Mouse (Mus musculus): ENCODE data around the gene Abhd11.
"Not testable (repeated sequence)": the region's sequence is repeated elsewhere in the genome, so short reads cannot be mapped to it uniquely, and the experiment has no call there.

Gene Abhd11

GRCm38 (mm10) chr5:135008671-135009589, at the start of gene Abhd11:
Abhd11 (plus strand) TSS chr5:135009152.
- DNase-seq (ENCODE audit: low spot score): peak; percentile 99

GRCm38 (mm10) chr5:134960430-134960829, 48.5 kb upstream of the Abhd11 start:
- no peak for DNase-seq (ENCODE audit: low spot score)

- no peak for DNase-seq (ENCODE audit: low spot score)
Observed at GRCm38 (mm10) chr5:134961519-134961918, 47.4 kb upstream of the Abhd11 start.

GRCm38 (mm10) chr5:134963546-134963945, 45.4 kb upstream of the Abhd11 start:
- no peak for DNase-seq (ENCODE audit: low spot score)

GRCm38 (mm10) chr5:134964655-134965054, 44.3 kb upstream of the Abhd11 start:
- not testable (repeated sequence) for DNase-seq (ENCODE audit: low spot score)

GRCm38 (mm10) chr5:134965473-134965851, 43.5 kb upstream of the Abhd11 start:
- no peak for DNase-seq (ENCODE audit: low spot score)

- no peak for DNase-seq (ENCODE audit: low spot score)
Observed at GRCm38 (mm10) chr5:134965852-134966821, 42.8 kb upstream of the Abhd11 start.

- DNase-seq (ENCODE audit: low spot score): no peak
Observed at GRCm38 (mm10) chr5:134967164-134967944, 41.6 kb upstream of the Abhd11 start.

GRCm38 (mm10) chr5:134970671-134971070, 38.3 kb upstream of the Abhd11 start:
- no peak for DNase-seq (ENCODE audit: low spot score)

- no peak for DNase-seq (ENCODE audit: low spot score)
Observed at GRCm38 (mm10) chr5:134973081-134973480, 35.9 kb upstream of the Abhd11 start.

GRCm38 (mm10) chr5:134973526-134973925, 35.4 kb upstream of the Abhd11 start:
- no peak for DNase-seq (ENCODE audit: low spot score)

GRCm38 (mm10) chr5:134974294-134974693, 34.7 kb upstream of the Abhd11 start:
- DNase-seq (ENCODE audit: low spot score): peak; percentile 57

GRCm38 (mm10) chr5:134974921-134975320, 34.0 kb upstream of the Abhd11 start:
- no peak for DNase-seq (ENCODE audit: low spot score)

- no peak for DNase-seq (ENCODE audit: low spot score)
Observed at GRCm38 (mm10) chr5:134976164-134976563, 32.8 kb upstream of the Abhd11 start.

GRCm38 (mm10) chr5:134976577-134977250, 32.2 kb upstream of the Abhd11 start:
- DNase-seq (ENCODE audit: low spot score): no peak

- DNase-seq (ENCODE audit: low spot score): no peak
Observed at GRCm38 (mm10) chr5:134977837-134978236, 31.1 kb upstream of the Abhd11 start.

- no peak for DNase-seq (ENCODE audit: low spot score)
Observed at GRCm38 (mm10) chr5:134981149-134981548, 27.8 kb upstream of the Abhd11 start.

GRCm38 (mm10) chr5:134983111-134983510, 25.8 kb upstream of the Abhd11 start:
- DNase-seq (ENCODE audit: low spot score): no peak

- no peak for DNase-seq (ENCODE audit: low spot score)
Observed at GRCm38 (mm10) chr5:134983771-134984170, 25.2 kb upstream of the Abhd11 start.

- DNase-seq (ENCODE audit: low spot score): peak; percentile 47
Observed at GRCm38 (mm10) chr5:134985633-134986297, 23.2 kb upstream of the Abhd11 start, which contains the start of gene Cldn3. Cldn3 (plus strand) TSS chr5:134986214.
